Mouse (Mus musculus): Measurements from ENCODE around the gene Bak1.

DNA sequence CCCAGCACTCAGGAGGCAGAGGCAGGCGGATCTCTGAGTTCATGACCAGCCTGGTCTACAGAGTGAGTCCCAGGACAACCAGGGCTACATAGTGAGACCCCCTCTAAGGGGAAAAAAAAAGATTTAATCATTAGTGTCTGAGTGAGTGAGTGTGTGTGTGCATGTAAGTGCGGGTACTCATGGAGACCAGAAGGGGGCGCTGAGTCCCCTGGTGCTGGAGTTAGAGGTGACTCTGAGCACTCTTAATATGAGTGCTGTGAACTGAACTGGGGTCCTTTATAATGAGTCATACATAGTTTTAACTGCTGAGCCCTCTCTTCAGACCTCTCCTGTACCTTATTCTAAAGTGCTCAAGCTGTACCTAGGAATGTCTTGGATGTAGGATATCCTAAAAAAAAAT lies 32.9 kb upstream of the Bak1 start:
- TF ChIP-seq CTCF (IDR thresholded peaks at IDR 0.05; ENCODE audit: low read depth) = peak; percentile 31
- TF ChIP-seq EP300 (optimal IDR thresholded peaks at IDR 0.05) = no peak
